Mouse (Mus musculus) forebrain, postnatal 0 days (tissue): Measurements from ENCODE around the gene Dhx58. TPM values are rescaled to one million over a fixed set of nuclear protein-coding genes. Genes with fewer than 3 reads are reported as not detected.

Experiments used
- ATAC-seq: fragments of 200-750 bp; cut with Nextera tagmentation; 2 replicates; pipeline ENCODE4 v1.8.0; 2017; ENCODE audit warnings: mild to moderate bottlenecking, moderate library complexity
- DNase-seq: peaks from one replicate; pipeline ENCODE4 v3.0.0-alpha.2; 2015
- H3K27ac ChIP-seq: fragments of 300-500 bp; sonication (generic); 2 replicates; pipeline ENCODE4 v1.5.1; 2014; ENCODE audit warnings: low read depth, mild to moderate bottlenecking, antibody characterized with exemption, low read length, moderate library complexity, mixed read lengths
- H3K27me3 ChIP-seq: fragments of 300-500 bp; sonication (generic); 2 replicates; pipeline ENCODE4 v1.6.1; 2014; ENCODE audit warnings: mild to moderate bottlenecking, low read length, mixed read lengths; ENCODE audit not compliant: insufficient read depth
- H3K36me3 ChIP-seq: fragments of 300-500 bp; sonication (generic); 2 replicates; pipeline ENCODE4 v1.6.1; 2014; ENCODE audit warnings: mild to moderate bottlenecking, moderate library complexity; ENCODE audit not compliant: insufficient read depth
- H3K4me1 ChIP-seq: fragments of 300-500 bp; sonication (generic); 2 replicates; pipeline ENCODE4 v1.6.1; 2014; ENCODE audit warnings: antibody characterized with exemption; ENCODE audit not compliant: insufficient read depth
- H3K4me2 ChIP-seq: fragments of 300-500 bp; sonication (generic); 2 replicates; pipeline ENCODE4 v1.6.1; 2014; ENCODE audit warnings: low read depth, mild to moderate bottlenecking, moderate library complexity
- H3K4me3 ChIP-seq: fragments of 300-500 bp; sonication (generic); 2 replicates; pipeline ENCODE4 v1.5.1; 2014; ENCODE audit warnings: low read depth, low read length, mixed read lengths
- H3K9ac ChIP-seq: fragments of 300-500 bp; sonication (generic); 2 replicates; pipeline ENCODE4 v1.6.1; 2014; ENCODE audit warnings: mild to moderate bottlenecking
- H3K9me3 ChIP-seq: fragments of 300-500 bp; sonication (generic); 2 replicates; pipeline ENCODE4 v1.6.1; 2016; ENCODE audit warnings: low read length
- CTCF ChIP-seq: sonication (generic); IDR thresholded peaks from 2 replicates; pipeline ENCODE4 v1.5.1; 2016; ENCODE audit warnings: antibody characterized with exemption, control low read depth, low read depth
- WGBS: fragments of 180-500 bp; shearing (Covaris S2); extraction: QIAGEN DNeasy Blood & Tissue Kit; methylation state at CpG from one replicate; pipeline ENCODE4 v1.1.7; 2014; 5-methylcytosine and 5-hydroxymethylcytosine counted together
- polyA plus RNA-seq: library from polyadenylated mRNA; unstranded; fragments of >200 nt; fragmentation: Nextera tagmentation; extraction: Ambion mirVana; gene quantifications from 2 replicates; pipeline ENCODE4 v1.2.1, GENCODE M21; 2015
- total RNA-seq: library from RNA; depleted of rRNA; stranded (reverse); fragments of >200 nt; gene quantifications from 2 replicates; pipeline ENCODE4 v1.2.3, GENCODE M21; 2014

Gene Dhx58
- total and polyA plus RNA-seq, 2 experiments from 2014 or later, result 1.5 to 2.3 TPM

DNA sequence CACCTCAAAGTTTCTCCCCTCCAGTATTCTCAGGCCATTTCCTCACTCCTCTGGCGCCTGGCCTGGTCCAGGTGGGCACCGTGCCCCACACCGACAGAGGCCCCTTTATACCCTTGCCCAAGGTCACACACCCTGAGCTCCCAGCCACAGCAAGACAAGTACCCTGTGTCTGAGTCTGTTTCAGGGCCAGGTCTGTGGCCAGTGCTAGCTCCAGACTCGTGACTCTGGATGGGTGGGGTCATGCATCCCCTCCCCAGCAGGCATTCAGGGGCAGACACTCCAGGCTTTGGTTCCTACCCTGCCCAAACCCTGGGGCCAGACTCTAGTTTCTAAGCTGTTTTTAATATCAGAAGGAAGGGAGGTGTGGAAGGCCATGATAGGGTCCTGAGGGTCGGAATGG lies 22.2 kb downstream of the Dhx58 start:
- Histone ChIP-seq H3K36me3 (no peaks in the 10 kb centered on the region), H3K4me2 (no peak overlapping the region), H3K9ac (no peak overlapping the region), H3K4me1 (no peaks in the 10 kb centered on the region), H3K9me3 (no peaks in the 10 kb centered on the region), H3K4me3 (no peak overlapping the region), H3K27ac (no peak overlapping the region), H3K27me3 (no peaks in the 10 kb centered on the region)
- ATAC-seq (no peak), DNase-seq (no peak)
- no peak for TF ChIP-seq CTCF
- WGBS, result 73% methylated on average over 5 of the region's 5 CpGs

DNA sequence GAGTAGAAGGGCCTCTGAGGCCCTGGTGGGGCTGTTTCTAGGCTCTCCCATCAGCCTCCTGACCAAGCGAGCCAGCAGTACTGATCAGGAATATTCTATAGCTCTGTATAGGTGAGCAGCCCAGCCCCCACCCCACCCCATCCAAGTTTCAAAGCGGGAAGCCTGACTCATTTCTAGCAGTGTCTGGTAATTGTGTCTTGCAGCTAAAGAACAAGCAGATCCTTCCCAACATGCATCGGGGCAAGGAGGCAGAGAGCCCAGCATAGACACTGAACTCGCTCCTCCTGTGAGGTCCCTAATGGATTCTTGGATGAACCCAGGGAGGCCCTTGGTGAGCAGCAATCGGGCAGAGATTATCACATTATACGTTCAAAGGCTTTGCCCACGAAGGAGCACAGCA lies 26.3 kb downstream of the Dhx58 start:
- H3K9ac ChIP-seq, result no peak overlapping the region

DNA sequence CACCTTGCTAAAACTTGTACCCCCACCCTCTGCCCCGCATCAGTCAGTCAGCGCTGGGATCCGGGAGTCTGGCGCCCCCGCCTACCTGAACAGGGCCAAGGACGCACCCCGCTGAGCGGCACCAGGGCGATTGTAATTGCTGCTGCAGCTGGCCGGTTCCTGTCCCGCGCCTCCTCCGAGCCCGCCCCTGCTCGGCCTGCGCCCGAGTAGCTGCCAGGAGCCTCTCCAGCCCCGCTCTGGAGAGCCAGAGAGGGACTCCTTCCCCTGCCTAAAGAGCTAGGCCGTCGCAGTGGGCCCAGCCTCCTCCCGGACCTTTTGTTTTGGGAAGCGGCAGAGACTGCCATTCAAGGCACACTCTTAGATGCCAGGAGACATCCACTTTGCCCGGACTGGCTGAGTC lies 30.9 kb downstream of the Dhx58 start:
- ATAC-seq (no peak), DNase-seq (no peak)
- 0 out of 2 replicates have a peak, but pooled peaks cover 6% of the 10 kb centered on the region for H3K27me3 ChIP-seq
- no peaks in the 10 kb centered on the region for H3K9me3 ChIP-seq
- WGBS, result 2% methylated on average over 23 of the region's 23 CpGs
- no peak for TF ChIP-seq CTCF
- H3K4me3 ChIP-seq, result no peak overlapping the region
- H3K9ac ChIP-seq, result no peak overlapping the region
- no peaks in the 10 kb centered on the region for H3K4me1 ChIP-seq
- no peak overlapping the region for H3K27ac ChIP-seq
- H3K36me3 ChIP-seq, result no peaks in the 10 kb centered on the region
- peak overlapping the region; percentile 17; the same call in 1 of the 2 replicates for H3K4me2 ChIP-seq

More for the DNA sequence above, 26.3 kb downstream of the Dhx58 start:
- H3K36me3 ChIP-seq, result no peaks in the 10 kb centered on the region
- no peak overlapping the region for H3K4me3 ChIP-seq
- H3K4me2 ChIP-seq, result no peak overlapping the region
- ATAC-seq (no peak; the same call in 1 of the 2 replicates), DNase-seq (no peak)
- no peaks in the 10 kb centered on the region for H3K9me3 ChIP-seq
- WGBS, result 41% methylated on average over 7 of the region's 7 CpGs
- no peak overlapping the region for H3K27ac ChIP-seq
- H3K4me1 ChIP-seq, result no peaks in the 10 kb centered on the region
- no peak for TF ChIP-seq CTCF
- H3K27me3 ChIP-seq, result 0 out of 2 replicates have a peak, but pooled peaks cover 2% of the 10 kb centered on the region

DNA sequence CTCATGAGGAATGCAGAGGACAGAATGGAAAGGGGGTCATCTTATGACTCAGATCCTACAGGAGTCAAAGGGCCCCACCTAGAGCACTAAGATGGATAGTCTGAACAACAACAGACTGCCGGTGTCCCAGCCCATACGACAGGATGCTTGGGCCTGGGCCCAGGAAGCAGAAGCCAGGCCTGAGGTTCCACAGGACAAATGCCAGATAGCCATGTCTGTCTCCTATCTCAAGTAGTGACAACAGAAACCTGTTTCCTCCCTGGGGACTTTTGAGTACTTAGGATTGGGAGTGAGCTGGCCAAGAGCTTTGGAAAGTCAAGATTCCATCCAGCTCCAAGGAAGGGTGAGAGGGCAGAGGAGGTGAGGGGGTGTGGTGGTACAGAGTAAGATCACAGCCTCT lies 32.1 kb downstream of the Dhx58 start:
- 0 out of 2 replicates have a peak, but pooled peaks cover 6% of the 10 kb centered on the region for H3K27me3 ChIP-seq
- H3K27ac ChIP-seq, result no peak overlapping the region
- no peak for TF ChIP-seq CTCF
- H3K4me2 ChIP-seq, result no peak overlapping the region
- 78% methylated on average over 2 of the region's 2 CpGs for WGBS
- no peak overlapping the region for H3K9ac ChIP-seq
- no peaks in the 10 kb centered on the region for H3K9me3 ChIP-seq
- no peak for DNase-seq
- no peaks in the 10 kb centered on the region for H3K36me3 ChIP-seq
- H3K4me1 ChIP-seq, result no peaks in the 10 kb centered on the region
- H3K4me3 ChIP-seq, result no peak overlapping the region
- no peak for ATAC-seq

DNA sequence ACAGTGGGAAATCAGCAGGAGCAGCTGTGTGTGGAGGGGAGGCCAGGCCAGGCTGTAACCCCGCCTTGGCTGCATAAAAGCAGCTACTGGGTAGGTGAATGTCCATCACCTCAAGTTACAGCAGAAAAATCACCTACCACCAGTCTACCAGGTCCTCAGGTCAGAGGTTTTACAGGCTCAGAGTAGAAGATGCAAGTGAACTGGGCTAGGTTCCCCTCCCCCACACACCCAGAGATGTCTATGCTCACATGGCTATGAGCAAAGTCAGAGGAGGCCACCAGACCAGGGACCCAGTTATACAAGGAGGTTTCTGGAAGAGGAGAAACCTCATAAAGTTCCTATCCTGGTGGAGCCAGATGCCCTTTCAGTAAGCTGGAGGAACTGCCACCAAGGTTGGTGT lies 33.0 kb downstream of the Dhx58 start:
- ATAC-seq (no peak), DNase-seq (no peak)
- Histone ChIP-seq H3K36me3 (no peaks in the 10 kb centered on the region), H3K4me2 (no peak overlapping the region), H3K4me3 (no peak overlapping the region), H3K27ac (no peak overlapping the region), H3K9ac (no peak overlapping the region), H3K4me1 (no peaks in the 10 kb centered on the region), H3K9me3 (no peaks in the 10 kb centered on the region), H3K27me3 (0 out of 2 replicates have a peak, but pooled peaks cover 6% of the 10 kb centered on the region)
- 84% methylated on average over 1 of the region's 1 CpGs for WGBS
- no peak for TF ChIP-seq CTCF

DNA sequence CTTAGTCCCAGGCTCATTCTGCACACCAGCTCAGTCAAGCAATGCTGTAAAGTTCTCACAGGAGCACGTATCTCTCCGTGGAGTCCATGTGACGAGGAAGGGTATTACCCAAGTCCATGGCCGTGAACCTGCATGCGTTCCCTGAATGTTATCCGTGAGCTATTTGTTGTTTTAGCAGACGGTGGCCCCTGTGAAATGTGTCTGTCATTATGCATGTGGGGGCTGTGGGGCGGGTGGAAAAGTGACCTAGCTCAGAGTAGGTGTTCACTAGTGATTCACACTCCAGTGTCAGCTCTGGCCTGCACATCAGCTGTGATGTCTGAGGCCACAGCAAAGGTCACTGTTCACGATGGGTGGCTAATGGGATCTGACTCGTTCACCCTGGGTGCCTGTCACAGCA lies 44.3 kb downstream of the Dhx58 start:
- Histone ChIP-seq H3K27me3 (no peaks in the 10 kb centered on the region), H3K9ac (no peak overlapping the region), H3K4me1 (no peaks in the 10 kb centered on the region), H3K4me2 (no peak overlapping the region), H3K27ac (no peak overlapping the region), H3K4me3 (no peak overlapping the region), H3K9me3 (no peaks in the 10 kb centered on the region), H3K36me3 (no peaks in the 10 kb centered on the region)
- 74% methylated on average over 10 of the region's 10 CpGs for WGBS
- TF ChIP-seq CTCF, result no peak
- ATAC-seq (no peak), DNase-seq (no peak)

DNA sequence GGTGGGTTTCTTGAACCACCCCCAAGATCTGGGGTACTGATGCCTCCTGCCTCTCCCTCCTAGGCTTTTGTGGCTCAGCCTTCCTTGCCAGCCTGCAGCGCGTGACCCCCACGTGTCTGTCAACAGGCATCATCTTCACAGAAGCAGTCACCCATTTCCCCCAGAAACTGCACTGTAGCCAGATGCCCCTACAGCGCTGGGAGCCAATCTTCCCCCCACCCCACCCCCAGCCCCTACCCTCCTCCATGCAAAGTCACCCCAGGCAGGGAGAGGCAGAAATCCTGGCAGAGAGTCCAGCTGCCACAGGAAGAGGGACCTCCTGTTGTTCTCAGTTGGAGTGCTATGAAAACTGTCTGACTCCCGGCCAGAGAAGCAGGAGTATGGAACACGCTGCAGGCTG lies 47.6 kb downstream of the Dhx58 start:
- DNase-seq (peak; percentile 25), ATAC-seq (peak; percentile 20; the same call in 1 of the 2 replicates)
- Histone ChIP-seq H3K27me3 (peaks cover 2% of the 10 kb centered on the region; the same call in 1 of the 2 replicates), H3K9ac (no peak overlapping the region), H3K4me3 (no peak overlapping the region), H3K4me1 (no peaks in the 10 kb centered on the region), H3K9me3 (no peaks in the 10 kb centered on the region), H3K4me2 (no peak overlapping the region), H3K36me3 (no peaks in the 10 kb centered on the region), H3K27ac (no peak overlapping the region)
- no peak for TF ChIP-seq CTCF
- WGBS, result 11% methylated on average over 6 of the region's 6 CpGs
